Mouse (Mus musculus) forebrain, embryonic 14.5 days (tissue): Measurements from ENCODE around the gene Hat1. TPM values are rescaled to one million over a fixed set of nuclear protein-coding genes. Genes with fewer than 3 reads are reported as not detected.

Experiments used
- ATAC-seq: fragments of 200-750 bp; cut with Nextera tagmentation; 2 replicates; pipeline ENCODE4 v1.8.0; 2017; ENCODE audit warnings: mild to moderate bottlenecking, moderate library complexity
- DNase-seq: peaks from one replicate; pipeline ENCODE4 v3.0.0-alpha.2; 2015; ENCODE audit warnings: low spot score
- H3K27ac ChIP-seq: fragments of 300-500 bp; sonication (generic); 2 replicates; pipeline ENCODE4 v1.5.1; 2014; ENCODE audit warnings: low read depth, mild to moderate bottlenecking, control low read depth, low read length, moderate library complexity
- H3K27me3 ChIP-seq: fragments of 300-500 bp; sonication (generic); replicated peaks from 2 replicates; pipeline ENCODE4 v1.6.1; 2014; ENCODE audit warnings: low read length, control low read depth, mixed read lengths; ENCODE audit not compliant: control insufficient read depth, insufficient read depth
- H3K36me3 ChIP-seq: fragments of 300-500 bp; sonication (generic); 2 replicates; pipeline ENCODE4 v1.6.1; 2014; ENCODE audit warnings: low read length, control low read depth; ENCODE audit not compliant: control insufficient read depth, insufficient read depth
- H3K4me1 ChIP-seq: fragments of 300-500 bp; sonication (generic); 2 replicates; pipeline ENCODE4 v1.6.1; 2014; ENCODE audit warnings: antibody characterized with exemption, low read length, control low read depth; ENCODE audit not compliant: control insufficient read depth, insufficient read depth
- H3K4me2 ChIP-seq: fragments of 300-500 bp; sonication (generic); 2 replicates; pipeline ENCODE4 v1.6.1; 2014; ENCODE audit warnings: mild to moderate bottlenecking, control low read depth, low read length
- H3K4me3 ChIP-seq: fragments of 300-500 bp; sonication (generic); 2 replicates; pipeline ENCODE4 v1.5.1; 2014; ENCODE audit warnings: low read depth, low read length, control low read depth
- H3K9ac ChIP-seq: fragments of 300-500 bp; sonication (generic); 2 replicates; pipeline ENCODE4 v1.6.1; 2014; ENCODE audit warnings: mild to moderate bottlenecking, low read length, control low read depth, moderate library complexity
- H3K9me3 ChIP-seq: fragments of 300-500 bp; sonication (generic); replicated peaks from 2 replicates; pipeline ENCODE4 v1.6.1; 2016; ENCODE audit warnings: low read length, control low read depth, mixed read lengths; ENCODE audit not compliant: control insufficient read depth
- WGBS: fragments of 180-500 bp; shearing (Covaris S2); extraction: QIAGEN DNeasy Blood & Tissue Kit; methylation state at CpG from one replicate; pipeline ENCODE4 v1.1.7; 2014; 5-methylcytosine and 5-hydroxymethylcytosine counted together
- polyA plus RNA-seq: library from polyadenylated mRNA; unstranded; fragments of >200 nt; fragmentation: Nextera tagmentation; extraction: Ambion mirVana; gene quantifications from 2 replicates; pipeline ENCODE4 v1.2.1, GENCODE M21; 2014

Gene Hat1
- polyA plus RNA-seq, 1 experiment from 2014 or later = 96.6 TPM

- H3K27ac ChIP-seq = no peak overlapping the region
- H3K4me3 ChIP-seq = no peak overlapping the region
- H3K9ac ChIP-seq = no peak overlapping the region
- DNase-seq = no peak
- H3K27me3 ChIP-seq = no peaks in the 10 kb centered on the region
- H3K4me1 ChIP-seq = no peaks in the 10 kb centered on the region
- no peaks in the 10 kb centered on the region for H3K36me3 ChIP-seq
- 19% methylated on average over 6 of the region's 6 CpGs for WGBS
- no peaks in the 10 kb centered on the region for H3K9me3 ChIP-seq
- H3K4me2 ChIP-seq = no peak overlapping the region
- no peak for ATAC-seq
Observed at GRCm38 (mm10) chr2:71466103-71466502, 77.3 kb downstream of the Hat1 start.

- no peaks in the 10 kb centered on the region for H3K4me1 ChIP-seq
- H3K27ac ChIP-seq = no peak overlapping the region
- WGBS = 64% methylated on average over 11 of the region's 11 CpGs
- ATAC-seq (no peak), DNase-seq (no peak)
- H3K36me3 ChIP-seq = no peaks in the 10 kb centered on the region
- H3K4me3 ChIP-seq = no peak overlapping the region
- no peak overlapping the region for H3K4me2 ChIP-seq
- no peak overlapping the region for H3K9ac ChIP-seq
- H3K27me3 ChIP-seq = no peaks in the 10 kb centered on the region
- H3K9me3 ChIP-seq = no peaks in the 10 kb centered on the region
Observed at GRCm38 (mm10) chr2:71466861-71467450, 78.2 kb downstream of the Hat1 start.

GRCm38 (mm10) chr2:71471094-71471493, 82.3 kb downstream of the Hat1 start:
- Histone ChIP-seq H3K27me3 (no peaks in the 10 kb centered on the region), H3K4me1 (0 out of 2 replicates have a peak, but pooled peaks cover 3% of the 10 kb centered on the region), H3K27ac (no peak overlapping the region), H3K4me2 (no peak overlapping the region), H3K9ac (no peak overlapping the region), H3K4me3 (no peak overlapping the region), H3K36me3 (no peaks in the 10 kb centered on the region), H3K9me3 (no peaks in the 10 kb centered on the region)
- ATAC-seq (no peak), DNase-seq (no peak)
- 94% methylated on average over 6 of the region's 6 CpGs for WGBS

GRCm38 (mm10) chr2:71473830-71474229, 85.1 kb downstream of the Hat1 start:
- no peaks in the 10 kb centered on the region for H3K27me3 ChIP-seq
- no peaks in the 10 kb centered on the region for H3K9me3 ChIP-seq
- H3K36me3 ChIP-seq = no peaks in the 10 kb centered on the region
- 0 out of 2 replicates have a peak, but pooled peaks cover 3% of the 10 kb centered on the region for H3K4me1 ChIP-seq
- 84% methylated on average over 7 of the region's 7 CpGs for WGBS
- ATAC-seq (no peak), DNase-seq (no peak)
- no peak overlapping the region for H3K4me2 ChIP-seq
- no peak overlapping the region for H3K4me3 ChIP-seq
- no peak overlapping the region for H3K27ac ChIP-seq
- no peak overlapping the region for H3K9ac ChIP-seq

GRCm38 (mm10) chr2:71474345-71474744, 85.6 kb downstream of the Hat1 start:
- DNase-seq = no peak

GRCm38 (mm10) chr2:71475311-71475710, 86.6 kb downstream of the Hat1 start:
- Histone ChIP-seq H3K36me3 (no peaks in the 10 kb centered on the region), H3K4me1 (0 out of 2 replicates have a peak, but pooled peaks cover 3% of the 10 kb centered on the region), H3K9me3 (no peaks in the 10 kb centered on the region), H3K27me3 (no peaks in the 10 kb centered on the region), H3K4me2 (no peak overlapping the region), H3K9ac (no peak overlapping the region; the same call in 1 of the 2 replicates), H3K4me3 (no peak overlapping the region), H3K27ac (no peak overlapping the region)
- 78% methylated on average over 10 of the region's 10 CpGs for WGBS
- ATAC-seq (no peak), DNase-seq (no peak)

More at GRCm38 (mm10) chr2:71474345-71474744, 85.6 kb downstream of the Hat1 start:
- no peak overlapping the region for H3K27ac ChIP-seq
- no peak overlapping the region for H3K4me2 ChIP-seq
- no peaks in the 10 kb centered on the region for H3K27me3 ChIP-seq
- 0 out of 2 replicates have a peak, but pooled peaks cover 3% of the 10 kb centered on the region for H3K4me1 ChIP-seq
- 61% methylated on average over 7 of the region's 7 CpGs for WGBS
- no peak overlapping the region for H3K9ac ChIP-seq
- no peak overlapping the region for H3K4me3 ChIP-seq
- no peaks in the 10 kb centered on the region for H3K9me3 ChIP-seq
- no peak for ATAC-seq
- no peaks in the 10 kb centered on the region for H3K36me3 ChIP-seq

- Histone ChIP-seq H3K4me1 (0 out of 2 replicates have a peak, but pooled peaks cover 3% of the 10 kb centered on the region), H3K4me2 (no peak overlapping the region), H3K4me3 (no peak overlapping the region), H3K9ac (no peak overlapping the region), H3K36me3 (no peaks in the 10 kb centered on the region), H3K9me3 (no peaks in the 10 kb centered on the region), H3K27me3 (no peaks in the 10 kb centered on the region), H3K27ac (no peak overlapping the region)
- WGBS = 58% methylated on average over 4 of the region's 4 CpGs
- ATAC-seq (no peak), DNase-seq (no peak)
Observed at GRCm38 (mm10) chr2:71475760-71476159, 87.0 kb downstream of the Hat1 start.

- H3K9me3 ChIP-seq = no peaks in the 10 kb centered on the region
- H3K9ac ChIP-seq = no peak overlapping the region
- no peak for DNase-seq
- no peaks in the 10 kb centered on the region for H3K27me3 ChIP-seq
- H3K4me1 ChIP-seq = 0 out of 2 replicates have a peak, but pooled peaks cover 3% of the 10 kb centered on the region
- no peak overlapping the region for H3K27ac ChIP-seq
- no peak overlapping the region for H3K4me2 ChIP-seq
- no peaks in the 10 kb centered on the region for H3K36me3 ChIP-seq
- no peak for ATAC-seq
- no peak overlapping the region for H3K4me3 ChIP-seq
Observed at GRCm38 (mm10) chr2:71477787-71478186, 89.0 kb downstream of the Hat1 start.

- no peak overlapping the region for H3K4me2 ChIP-seq
- DNase-seq (no peak), ATAC-seq (no peak; the same call in 1 of the 2 replicates)
- 0 out of 2 replicates have a peak overlapping the region, but pooled peaks have one; percentile 10 for H3K27ac ChIP-seq
- H3K36me3 ChIP-seq = no peaks in the 10 kb centered on the region
- H3K4me1 ChIP-seq = peaks cover 11% of the 10 kb centered on the region
- H3K4me3 ChIP-seq = no peak overlapping the region
- no peaks in the 10 kb centered on the region for H3K27me3 ChIP-seq
- no peak overlapping the region for H3K9ac ChIP-seq
- 8% methylated on average over 7 of the region's 7 CpGs for WGBS
- H3K9me3 ChIP-seq = no peaks in the 10 kb centered on the region
Observed at GRCm38 (mm10) chr2:71479917-71480316, 91.2 kb downstream of the Hat1 start.
